Mouse (Mus musculus): ENCODE measurements around the gene Gpx3.
"Not testable (repeated sequence)": the region's sequence is repeated elsewhere in the genome, so short reads cannot be mapped to it uniquely, and the experiment has no call there.

Gene Gpx3

DNA sequence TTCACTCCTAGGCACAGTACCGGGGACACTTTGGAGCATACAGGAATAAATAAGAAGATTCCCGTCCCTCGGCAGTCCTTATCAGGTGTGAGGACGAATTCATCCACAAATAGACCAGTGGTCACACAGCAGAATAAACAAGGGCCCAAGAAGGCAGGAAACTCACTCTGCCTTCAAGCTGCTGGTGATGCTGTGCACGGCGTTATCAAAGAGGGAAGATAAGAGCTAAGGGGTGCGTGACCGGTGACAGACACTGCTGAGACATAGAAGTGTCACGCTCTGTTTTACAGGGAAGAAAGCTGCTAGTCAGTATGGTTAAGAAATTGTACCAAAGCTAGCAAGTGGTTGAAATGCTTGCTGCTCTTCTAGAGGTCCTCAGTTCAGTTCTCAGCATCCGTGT, 22.3 kb upstream of the Gpx3 start:
- no peak for DNase-seq (ENCODE audit: low spot score in 2 of 2)

DNA sequence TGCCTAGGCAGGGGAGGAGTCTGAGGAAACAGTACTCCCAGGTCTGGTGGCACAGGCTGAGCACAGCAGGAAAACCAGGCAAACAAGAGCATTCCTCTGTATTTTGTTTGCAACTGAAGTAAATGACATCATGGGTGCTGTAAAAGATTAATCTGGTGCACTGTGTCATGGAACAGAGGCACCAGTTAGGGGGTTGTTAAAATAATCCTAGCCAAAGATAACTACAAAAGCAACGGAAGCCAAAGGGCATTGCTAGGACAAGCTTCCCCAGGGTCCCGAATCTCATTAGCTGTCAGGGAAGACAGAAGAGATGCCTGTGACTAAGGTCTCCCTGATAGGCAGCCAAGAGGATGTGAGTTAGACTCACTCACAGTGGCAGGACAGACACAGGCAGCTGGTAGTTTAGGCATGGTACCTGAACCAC, 21.2 kb upstream of the Gpx3 start:
- no peak for DNase-seq (ENCODE audit: low spot score in 2 of 2)

DNA sequence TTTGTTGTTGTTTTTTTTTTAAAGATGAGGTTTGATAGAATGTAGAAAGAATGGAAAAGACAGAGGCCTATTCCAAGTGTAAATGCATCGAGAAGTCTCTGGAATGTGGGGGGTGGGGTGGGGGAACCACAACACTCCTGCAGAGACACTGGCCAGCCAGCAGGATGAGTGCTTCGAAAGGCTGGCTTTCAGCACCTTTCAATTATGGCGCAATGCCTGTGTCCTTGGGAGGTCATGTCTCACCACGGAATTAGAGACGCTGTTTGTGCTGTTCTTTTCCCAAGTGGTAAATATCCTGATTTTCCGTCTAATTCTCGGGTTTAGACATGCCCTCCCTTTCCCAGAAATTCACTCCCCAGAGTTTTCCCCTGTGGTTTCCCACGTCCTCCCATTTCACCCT, 19.6 kb upstream of the Gpx3 start:
- DNase-seq (ENCODE audit: low spot score in 2 of 2) = no peak

DNA sequence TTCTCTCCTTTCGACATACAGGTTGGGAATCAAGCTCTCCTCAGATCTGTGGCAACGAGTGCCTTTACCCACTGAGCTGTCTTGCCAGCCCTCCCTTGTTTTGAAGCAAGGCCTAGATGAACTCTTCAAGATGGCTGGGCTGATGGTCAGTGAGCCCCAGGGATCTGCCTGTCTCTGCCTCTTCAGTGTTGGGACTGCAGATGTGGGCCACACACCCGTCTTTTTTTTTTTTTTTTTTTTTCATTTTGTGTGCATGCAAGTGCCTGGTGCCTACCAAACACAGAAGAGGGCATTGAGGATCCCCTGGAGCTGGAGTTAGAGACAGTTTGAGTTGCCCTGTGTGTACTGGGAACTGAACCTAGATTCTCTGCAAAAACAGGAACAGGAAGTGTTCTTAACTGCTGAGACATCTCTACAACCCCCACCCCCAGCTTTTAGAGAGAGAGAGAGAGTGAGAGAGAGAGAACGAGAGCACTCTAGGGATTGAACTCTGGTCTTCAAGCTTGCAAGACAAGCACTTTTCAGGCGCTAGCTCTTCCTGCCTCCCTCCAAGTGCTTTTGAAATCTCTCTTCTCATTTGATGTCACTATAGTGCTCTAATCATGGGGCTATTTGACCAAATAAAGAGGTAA, 17.9 kb upstream of the Gpx3 start:
- no peak for DNase-seq (ENCODE audit: low spot score in 2 of 2)

DNA sequence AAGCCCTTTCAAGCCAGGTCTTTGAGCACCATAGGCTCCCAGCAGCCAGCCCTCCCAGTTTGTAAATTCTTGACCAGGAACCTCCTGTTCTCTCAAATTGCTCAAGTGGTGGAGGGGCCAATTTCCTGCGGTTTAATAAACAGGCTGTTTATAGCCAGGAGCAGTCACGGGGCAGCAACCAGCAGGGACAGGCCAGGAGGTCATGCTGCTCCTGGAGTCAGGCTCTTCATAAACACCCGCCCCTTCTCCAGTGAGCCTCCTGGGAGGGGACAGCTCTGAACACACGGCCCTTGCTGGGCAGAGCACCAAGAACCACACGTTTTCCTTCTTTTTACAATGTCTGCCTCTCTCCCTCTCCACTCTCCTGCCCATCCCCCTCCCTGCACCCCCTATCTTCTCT, 17.3 kb upstream of the Gpx3 start:
- no peak for DNase-seq (ENCODE audit: low spot score in 2 of 2)

DNA sequence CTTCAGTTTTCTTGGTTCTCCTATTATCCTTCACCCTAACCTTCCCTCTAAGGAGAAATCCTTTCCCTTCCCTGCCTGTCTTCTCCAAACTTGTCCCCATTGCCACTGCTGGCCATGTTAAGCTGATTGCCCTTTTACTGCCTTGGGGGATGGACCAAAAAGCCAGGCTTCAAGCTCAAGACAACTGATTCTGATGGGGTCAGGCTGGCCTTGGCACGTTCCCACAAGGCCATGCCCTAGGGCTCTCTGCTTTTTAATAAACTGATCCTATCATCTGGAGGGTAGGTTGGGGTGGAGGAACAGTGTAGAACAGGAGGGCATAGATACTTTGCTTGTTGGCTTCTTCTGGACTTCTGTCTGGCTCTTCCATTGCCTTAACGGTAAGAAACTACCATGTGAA, 16.8 kb upstream of the Gpx3 start:
- DNase-seq (ENCODE audit: low spot score in 2 of 2) = no peak

DNA sequence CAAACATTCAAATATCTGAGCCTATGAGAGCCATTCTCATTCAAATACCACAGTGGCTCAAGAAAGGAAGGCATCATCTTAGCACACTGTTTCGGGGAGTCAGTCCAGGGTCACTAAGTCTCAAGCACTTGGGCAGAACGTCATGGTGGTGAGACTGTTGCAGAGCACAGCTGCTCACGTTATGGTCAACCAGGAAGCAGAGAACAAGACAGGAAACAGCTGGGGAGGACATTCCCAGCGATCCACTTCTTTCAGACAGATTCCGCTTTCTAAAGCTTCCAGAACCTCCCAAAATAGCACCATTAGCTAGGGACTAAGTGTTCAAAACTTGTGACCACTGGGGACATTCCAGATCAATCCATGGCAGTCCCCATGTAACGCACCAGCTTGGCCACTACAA, 14.3 kb upstream of the Gpx3 start:
- no peak for DNase-seq (ENCODE audit: low spot score in 2 of 2)

DNA sequence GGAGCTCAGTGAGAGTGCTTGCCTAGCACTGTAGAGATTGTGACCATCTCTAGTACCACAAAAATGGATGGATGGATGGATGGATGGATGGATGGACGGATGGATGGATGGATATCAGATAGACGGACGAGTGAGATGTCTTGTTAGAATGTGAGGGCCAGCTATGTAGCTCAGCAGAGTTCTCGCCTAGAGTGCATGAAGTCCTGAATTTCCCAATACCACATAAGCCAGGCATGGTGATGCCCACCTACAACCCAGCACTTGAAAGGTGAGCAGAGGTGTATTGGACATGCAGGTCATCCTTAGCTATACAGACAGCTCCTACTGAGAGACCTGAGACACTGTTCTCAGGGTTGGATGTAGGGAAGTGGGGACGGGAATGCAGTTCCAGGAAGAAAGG, 10.9 kb upstream of the Gpx3 start:
- no peak for DNase-seq (ENCODE audit: low spot score in 2 of 2)

DNA sequence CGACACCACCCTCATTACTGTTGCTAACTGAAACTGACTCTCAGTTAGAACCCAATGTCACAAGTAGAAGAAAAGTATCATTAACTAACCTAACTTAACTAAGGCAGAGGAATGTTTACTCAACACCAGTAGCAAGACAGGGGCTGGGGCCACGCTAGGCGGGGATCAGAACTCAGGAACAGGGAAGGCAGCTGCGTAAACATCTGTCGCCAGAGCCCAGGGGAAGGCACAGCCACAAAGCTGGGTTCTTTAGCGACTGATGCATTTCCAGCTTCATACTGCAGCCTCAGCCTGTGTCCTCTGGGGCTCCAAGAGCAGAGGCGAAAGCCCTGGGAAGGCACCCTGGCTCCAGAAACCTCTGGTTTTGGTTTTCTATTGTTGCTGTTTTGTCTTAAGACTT, 10.2 kb upstream of the Gpx3 start:
- no peak for DNase-seq (ENCODE audit: low spot score in 2 of 2)

DNA sequence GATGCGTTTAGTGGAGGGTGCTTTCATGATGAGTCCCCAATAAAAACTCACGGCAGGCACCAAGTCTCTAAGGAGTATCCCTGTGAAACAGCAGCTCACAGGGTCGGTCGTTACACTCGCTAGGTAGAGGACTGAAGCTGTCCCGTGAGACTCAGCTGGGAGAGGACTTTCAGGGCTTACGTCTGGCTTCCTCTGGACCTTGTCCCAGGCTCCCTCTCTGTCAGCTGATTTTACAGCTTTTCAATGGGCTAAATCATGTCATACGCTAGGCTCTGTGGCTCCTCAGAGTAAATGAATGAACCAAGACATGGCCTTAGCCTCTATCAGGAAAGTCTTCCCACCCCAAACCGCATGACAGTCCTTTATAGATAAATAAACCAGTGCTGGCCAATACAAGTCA, 7.7 kb upstream of the Gpx3 start:
- no peak for DNase-seq (ENCODE audit: low spot score in 2 of 2)

DNA sequence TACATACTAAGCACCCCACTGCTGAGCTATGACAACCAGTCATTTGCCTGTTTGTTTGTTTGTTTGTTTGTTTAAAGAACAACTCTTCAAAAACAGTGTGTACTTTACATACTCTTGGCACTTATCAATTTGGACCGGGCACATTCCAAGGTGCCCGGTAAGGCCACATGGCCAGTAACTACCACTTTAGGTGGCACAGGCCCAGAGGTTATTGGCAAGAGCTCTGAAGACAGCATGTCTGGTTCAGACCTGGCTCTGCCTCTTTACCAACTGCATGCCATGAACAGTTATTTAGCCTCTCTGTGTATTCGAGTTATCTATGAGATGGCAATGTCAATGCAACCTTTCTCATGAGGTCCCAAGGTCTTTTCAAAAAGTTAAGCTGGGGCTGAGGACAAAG, 5.6 kb upstream of the Gpx3 start:
- DNase-seq (ENCODE audit: low spot score in 2 of 2) = not testable (repeated sequence)

DNA sequence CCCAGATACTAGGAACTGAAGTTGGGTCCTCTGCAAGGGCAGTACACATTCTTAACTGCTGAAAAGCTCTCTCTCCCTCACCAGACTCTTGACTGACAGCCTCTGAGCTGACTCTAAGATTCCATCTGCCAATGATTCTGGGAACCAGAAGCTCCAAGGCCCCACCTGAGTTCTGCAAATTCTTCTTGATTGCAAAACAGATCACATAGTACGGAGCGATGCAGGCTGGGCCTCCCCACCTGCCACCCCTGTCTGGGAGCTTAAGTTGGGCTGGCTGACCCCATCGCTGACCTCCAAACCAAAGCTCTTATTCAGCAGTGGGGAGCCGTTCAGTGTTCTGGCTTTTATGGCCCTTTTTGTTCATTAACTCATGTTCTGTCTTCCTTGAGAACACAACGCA, 4.8 kb upstream of the Gpx3 start:
- no peak for DNase-seq (ENCODE audit: low spot score in 2 of 2)

DNA sequence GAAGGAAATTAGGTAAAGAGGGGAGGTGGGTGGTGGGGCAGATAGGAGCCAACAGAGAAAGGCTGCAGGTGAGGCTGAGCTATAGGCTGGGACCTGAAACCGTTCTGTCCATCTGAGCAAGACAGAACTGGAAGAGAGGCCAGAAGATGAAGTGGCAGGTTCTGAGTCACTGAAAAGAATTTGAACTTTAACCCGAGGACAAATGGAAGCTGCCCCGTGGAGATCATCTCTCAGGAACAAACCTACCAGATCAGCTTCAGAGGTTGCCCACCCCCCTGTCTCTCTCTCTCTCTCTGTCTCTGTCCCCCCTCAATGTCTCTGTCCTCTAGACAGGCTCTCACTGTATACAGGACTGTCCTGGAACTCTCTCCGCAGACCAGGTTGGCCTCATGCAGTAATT, 2.6 kb upstream of the Gpx3 start:
- DNase-seq (ENCODE audit: low spot score in 2 of 2) = no peak

DNA sequence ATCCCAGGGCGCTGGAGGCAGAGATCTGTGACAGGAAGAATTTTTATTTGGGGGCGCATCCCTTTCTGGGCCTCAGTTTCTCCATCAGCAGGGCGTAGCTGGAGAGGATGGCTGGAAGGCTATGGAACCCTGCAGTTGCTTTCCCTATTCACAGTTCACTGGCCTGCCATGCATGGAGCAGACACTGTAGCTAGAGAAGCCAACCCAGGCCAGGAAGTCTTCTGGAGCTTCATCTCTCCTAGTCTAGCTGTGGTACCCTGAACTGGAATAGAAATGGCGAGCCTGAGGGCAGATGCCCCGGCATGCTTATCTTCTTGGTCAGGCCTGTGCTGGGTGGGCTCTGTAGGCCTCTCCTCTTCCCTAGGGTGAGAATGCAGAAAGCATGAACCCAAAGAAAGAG, 1.1 kb downstream of the Gpx3 start:
- DNase-seq (ENCODE audit: low spot score in 2 of 2) = no peak

DNA sequence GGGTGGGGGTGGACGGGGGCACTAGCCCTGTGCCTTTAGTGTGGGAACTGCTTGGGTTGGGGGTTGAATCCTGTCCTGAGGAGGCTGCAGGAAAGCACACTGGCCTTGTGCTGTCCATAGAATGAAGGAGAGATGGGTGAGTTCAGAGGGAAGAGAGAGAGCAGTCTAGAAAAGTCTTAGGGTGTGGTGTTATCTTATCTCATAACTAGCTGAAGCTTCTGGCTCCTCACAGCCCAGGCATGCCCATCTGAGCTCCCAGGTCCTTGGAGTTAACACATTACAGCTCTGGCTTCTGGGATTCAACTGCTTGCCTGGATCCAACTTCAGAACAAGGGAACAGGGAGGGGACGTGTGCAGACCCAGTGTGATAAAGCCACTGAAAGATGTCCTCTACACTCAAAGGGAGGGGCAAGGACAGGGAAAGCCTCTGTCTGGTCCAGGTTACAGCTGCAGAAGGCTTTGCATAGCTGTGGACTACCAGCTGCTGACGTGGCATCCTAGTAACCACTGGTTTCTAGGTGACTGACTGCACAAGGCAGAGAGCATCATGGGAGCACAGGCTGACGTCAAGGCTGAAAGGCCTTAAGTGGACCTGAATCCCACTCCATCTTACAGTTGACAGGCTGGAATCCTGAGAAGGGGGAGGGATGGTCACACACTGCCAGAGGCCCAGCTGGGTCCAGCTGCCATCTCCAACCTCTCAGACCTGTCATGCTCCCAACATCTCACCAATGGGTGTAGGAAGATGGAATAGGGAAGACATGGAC, 1.9 kb downstream of the Gpx3 start:
- no peak for DNase-seq (ENCODE audit: low spot score in 2 of 2)

DNA sequence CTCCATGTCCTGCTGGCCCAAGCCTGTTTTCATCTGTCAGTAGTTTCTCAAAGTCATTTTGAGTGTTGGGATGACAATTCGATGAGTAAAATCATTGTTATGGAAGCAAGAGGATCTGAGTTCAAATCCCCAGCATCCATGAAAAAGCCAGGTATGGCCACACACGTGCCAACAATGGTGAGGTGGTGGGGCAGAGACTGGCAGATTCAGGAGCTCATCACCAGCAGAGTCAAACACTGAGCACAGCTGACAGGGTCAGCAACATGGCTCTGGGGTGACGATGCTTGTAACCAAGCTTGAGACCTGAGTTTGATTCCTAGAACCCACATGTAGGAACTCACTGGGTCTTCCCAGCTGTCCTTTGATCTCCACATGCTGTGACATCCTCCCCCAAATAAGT, 2.8 kb downstream of the Gpx3 start:
- DNase-seq (ENCODE audit: low spot score in 2 of 2) = no peak

DNA sequence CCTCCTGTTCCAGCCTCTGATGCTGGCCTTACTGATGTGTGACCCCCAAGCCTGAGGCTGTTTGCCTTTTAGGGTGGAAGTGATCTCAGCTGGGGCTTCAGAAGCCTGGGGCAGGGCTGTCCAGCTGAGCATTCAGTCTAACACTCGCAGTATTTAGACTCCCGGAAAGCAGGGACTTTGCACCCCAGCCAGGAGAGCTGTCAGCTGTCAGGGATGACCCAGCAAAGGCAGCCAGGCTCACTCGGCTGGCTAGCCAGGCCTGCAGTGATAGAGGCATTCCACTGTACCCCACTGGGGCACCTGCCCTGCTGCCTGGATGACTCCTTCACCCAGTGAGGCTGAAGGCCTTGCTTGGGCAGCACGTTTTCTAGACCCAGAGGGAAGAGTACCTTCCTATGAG, 3.7 kb downstream of the Gpx3 start:
- no peak for DNase-seq (ENCODE audit: low spot score in 2 of 2)

DNA sequence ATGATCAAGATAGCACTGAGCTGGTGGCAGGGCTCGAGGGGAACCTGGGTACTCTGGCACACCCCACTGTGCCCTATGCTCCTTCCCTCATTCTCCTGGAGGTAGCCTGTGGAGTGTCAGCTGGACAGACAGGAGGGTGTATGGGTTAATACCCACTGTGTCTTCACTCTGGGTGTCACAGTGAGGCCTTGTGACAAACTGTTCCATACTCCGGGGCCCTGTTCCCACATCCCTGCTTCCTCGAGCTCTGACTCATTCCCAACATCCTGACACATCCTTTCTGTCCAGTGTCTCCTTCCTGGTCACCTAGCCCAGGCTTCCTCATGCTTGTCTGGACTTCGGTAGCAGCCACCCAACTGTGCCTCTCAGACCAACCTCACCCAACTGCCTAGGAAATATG, 4.2 kb downstream of the Gpx3 start:
- no peak for DNase-seq (ENCODE audit: low spot score in 2 of 2)

DNA sequence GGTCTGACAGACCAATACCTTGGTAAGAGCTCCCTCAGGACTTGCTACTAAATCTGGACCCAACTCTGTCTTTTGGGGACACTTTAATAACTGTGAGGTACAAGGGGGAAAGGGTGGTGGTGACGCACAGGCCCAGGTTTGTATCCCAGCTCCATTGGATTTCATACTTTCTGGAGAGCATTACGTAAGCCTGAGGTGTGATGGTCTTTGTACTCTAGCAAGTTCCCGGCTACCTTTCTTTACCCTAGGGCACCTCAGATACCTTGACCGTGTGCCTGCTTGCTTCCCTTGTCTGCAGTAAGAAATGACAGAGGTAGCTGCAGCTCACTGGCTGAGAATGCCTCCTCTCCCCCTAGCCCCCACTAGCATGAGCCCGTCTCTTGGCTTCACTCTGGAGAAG, 5.0 kb downstream of the Gpx3 start:
- DNase-seq (ENCODE audit: low spot score in 2 of 2) = no peak

DNA sequence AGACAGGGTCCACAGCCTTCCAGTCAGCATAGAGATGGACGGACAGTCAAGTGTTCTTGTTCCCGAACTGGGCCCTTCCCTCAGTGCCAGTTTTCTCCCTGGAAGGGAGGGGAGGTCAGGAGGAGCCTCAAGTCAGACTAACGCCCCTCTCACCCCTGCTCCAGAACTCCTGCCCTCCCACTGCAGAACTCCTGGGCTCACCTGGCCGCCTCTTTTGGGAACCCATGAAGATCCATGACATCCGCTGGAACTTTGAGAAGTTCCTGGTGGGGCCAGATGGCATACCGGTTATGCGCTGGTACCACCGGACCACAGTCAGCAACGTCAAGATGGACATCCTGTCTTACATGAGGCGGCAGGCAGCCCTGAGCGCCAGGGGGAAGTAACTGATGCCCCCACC, 7.0 kb downstream of the Gpx3 start:
- no peak for DNase-seq (ENCODE audit: low spot score in 2 of 2)

DNA sequence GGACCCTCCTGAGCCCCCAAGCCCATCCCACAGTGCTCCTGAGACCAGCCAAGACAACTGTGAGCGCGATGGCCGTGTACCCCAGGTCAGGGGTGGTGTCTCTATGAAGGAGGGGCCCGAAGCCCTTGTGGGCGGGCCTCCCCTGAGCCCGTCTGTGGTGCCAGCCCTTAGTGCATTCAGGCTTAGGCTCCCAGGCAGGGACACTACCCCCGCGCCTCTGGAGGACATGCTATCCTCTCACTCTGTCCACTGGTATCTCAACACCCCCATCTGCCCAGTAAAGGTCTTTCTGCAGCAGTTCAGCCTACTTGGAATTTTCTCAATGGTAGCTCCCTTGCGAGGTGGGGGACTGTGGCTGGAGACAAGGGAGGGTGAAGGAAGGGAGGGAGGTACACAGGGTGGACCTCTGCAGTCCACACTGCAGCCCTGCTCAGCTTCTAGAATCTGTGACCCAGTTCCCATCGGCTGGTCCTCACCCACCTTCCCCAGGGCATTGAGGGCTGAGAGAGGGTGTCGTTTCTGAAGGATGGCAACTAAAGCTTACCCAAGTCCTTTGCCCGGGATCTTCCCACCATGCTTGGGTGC, 7.9 kb downstream of the Gpx3 start:
- DNase-seq (ENCODE audit: low spot score in 2 of 2) = no peak

DNA sequence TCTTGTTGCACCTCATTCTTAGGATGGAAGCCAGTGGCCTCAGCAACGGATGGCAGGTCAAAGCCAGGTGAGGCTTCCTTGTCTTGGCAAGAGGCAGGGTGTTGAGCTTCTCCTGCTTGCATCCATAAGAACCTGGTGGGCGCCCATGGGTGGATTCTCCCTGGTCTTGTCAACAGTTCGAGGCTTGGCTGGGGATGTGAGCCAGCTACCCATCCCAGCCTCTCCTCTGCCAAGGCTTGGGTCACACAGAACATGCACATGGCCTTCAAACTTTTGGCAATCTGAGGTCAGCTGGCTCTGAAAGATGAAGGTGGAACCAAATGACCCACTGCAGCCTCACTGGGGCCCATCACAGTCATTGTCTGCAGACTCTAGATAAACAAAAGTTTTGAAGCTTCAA, 8.9 kb downstream of the Gpx3 start:
- no peak for DNase-seq (ENCODE audit: low spot score in 2 of 2)

DNA sequence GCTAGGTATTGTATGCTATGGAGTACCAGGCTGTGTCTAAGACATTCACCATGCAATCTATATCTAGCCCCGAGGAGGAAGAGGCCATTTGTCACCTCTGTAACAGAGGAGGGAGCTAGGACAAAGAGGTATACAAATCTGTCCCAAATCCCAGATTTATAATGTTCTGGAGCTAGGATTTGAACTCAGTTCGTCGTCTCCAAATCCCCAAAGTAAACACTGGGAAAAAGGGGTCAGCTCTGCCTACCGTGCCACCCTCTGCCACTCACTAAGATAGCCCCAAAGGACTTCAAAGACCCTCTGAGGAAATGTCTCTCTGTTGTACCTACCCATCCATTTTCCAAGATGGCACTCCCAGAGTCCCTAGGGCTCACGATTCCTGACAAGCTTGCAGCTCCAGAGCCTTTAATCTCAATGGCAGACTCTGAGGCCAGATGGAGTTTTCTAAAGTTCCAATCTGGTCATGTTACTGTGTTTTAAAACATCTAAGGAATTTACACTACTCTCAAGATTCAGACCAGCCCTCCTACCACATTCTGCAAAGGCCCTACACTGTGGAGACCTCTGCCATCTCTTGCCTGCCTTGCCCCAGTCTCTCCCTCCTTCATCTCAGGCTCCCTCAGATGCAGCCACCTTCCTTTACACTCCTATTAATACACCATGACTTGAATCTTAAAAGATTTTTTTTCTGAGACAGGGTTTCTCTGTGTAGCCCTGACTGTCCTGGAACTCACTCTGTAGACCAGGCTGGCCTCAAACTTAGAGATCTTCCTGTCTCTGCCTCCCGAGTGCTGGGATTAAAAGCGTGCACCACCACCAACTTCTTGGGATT, 9.6 kb downstream of the Gpx3 start:
- no peak for DNase-seq (ENCODE audit: low spot score in 2 of 2)
